ENCODE assay signal across 8 mouse cellular contexts in genomic region chrX:82814618-82815017, GRCm38 (mm10).
DNase-seq lines count a peak whose midpoint lies in the region; ATAC-seq and TF ChIP-seq lines count a peak whose summit lies in the region.

No protein-coding gene starts in this region.

- WGBS in heart, embryonic 16.5 days = 23% methylated on average over 11 of the region's 11 CpGs
- WGBS in olfactory bulb, adult 2 months = 18% methylated on average over 11 of the region's 11 CpGs

- no peaks in the 10 kb centered on the region for H3K4me1 ChIP-seq in heart, embryonic 16.5 days (ENCODE audit: control insufficient read depth, insufficient read depth, low read length)
- no peaks in the 10 kb centered on the region for H3K4me1 ChIP-seq in embryonic fibroblast, embryonic 13.5 days (ENCODE audit: control insufficient read depth, insufficient read depth, low read length)
- H3K4me1 ChIP-seq in olfactory bulb, adult 2 months (ENCODE audit: control insufficient read depth, insufficient read depth, low read length) = no peaks in the 10 kb centered on the region

- no peak for TF ChIP-seq CTCF in embryonic fibroblast, embryonic 13.5 days (IDR thresholded peaks at IDR 0.05; ENCODE audit: borderline replicate concordance, insufficient read depth, low read length)
- no peak for TF ChIP-seq CTCF in olfactory bulb, adult 2 months (IDR thresholded peaks at IDR 0.05; ENCODE audit: insufficient read depth, low read depth, low read length)

- H3K9ac ChIP-seq in heart, embryonic 16.5 days (ENCODE audit: low read length) = no peak overlapping the region

- H3K9me3 ChIP-seq in heart, embryonic 16.5 days (replicated peaks; ENCODE audit: control insufficient read depth, low read length) = no peaks in the 10 kb centered on the region

- ATAC-seq in heart, embryonic 16.5 days (replicated peaks; ENCODE audit: extremely low read depth, insufficient read depth, low FRiP score) = no peak

- no peaks in the 10 kb centered on the region for H3K36me3 ChIP-seq in heart, embryonic 16.5 days (ENCODE audit: control insufficient read depth, insufficient read depth)

- no peaks in the 10 kb centered on the region for H3K27me3 ChIP-seq in heart, embryonic 16.5 days (ENCODE audit: control insufficient read depth, insufficient read depth, low read length)

- peak overlapping the region; percentile 44 for H3K4me3 ChIP-seq in heart, embryonic 16.5 days (ENCODE audit: low read length)
- H3K4me3 ChIP-seq in embryonic fibroblast, embryonic 13.5 days (ENCODE audit: insufficient read depth, low read length) = peak overlapping the region; percentile 13; the same call in 1 of the 2 replicates
- peak overlapping the region; percentile 32 for H3K4me3 ChIP-seq in olfactory bulb, adult 2 months (ENCODE audit: insufficient read depth, low read depth, low read length)

- H3K4me2 ChIP-seq in heart, embryonic 16.5 days (ENCODE audit: low read depth, low read length) = peak overlapping the region; percentile 56

- no peak for TF ChIP-seq POLR2A in embryonic fibroblast, embryonic 13.5 days (IDR thresholded peaks at IDR 0.05; ENCODE audit: low read depth, low read length)
- no peak for TF ChIP-seq POLR2A in olfactory bulb, adult 2 months (IDR thresholded peaks at IDR 0.05; ENCODE audit: insufficient read depth, low read depth, low read length)

- no peak overlapping the region for H3K27ac ChIP-seq in heart, embryonic 16.5 days (ENCODE audit: low read length)
- no peak overlapping the region for H3K27ac ChIP-seq in embryonic fibroblast, embryonic 13.5 days (ENCODE audit: insufficient read depth, low read length)
- no peak overlapping the region for H3K27ac ChIP-seq in olfactory bulb, adult 2 months (ENCODE audit: insufficient read depth, low read depth, low read length)

- intact Hi-C loops in heart, postnatal 10 days (cut with DNase I) = no loop called here

- DNase-seq in heart, postnatal 10 days = no peak
- DNase-seq in layer of hippocampus, postnatal 25 days (ENCODE audit: extremely low spot score in 1 of 2, low spot score in 1 of 2) = peak; percentile 4 to 8
- no peak for DNase-seq in thymus, adult 18-20 months
- DNase-seq in spleen, adult 18-20 months = no peak
- no peak for DNase-seq in cerebellum, adult 18-20 months

Comparison
In these comparisons a context has a peak if more than half of its experiments do, and no peak if none do; other contexts are left out.
1. DNase-seq: peak in layer of hippocampus, postnatal 25 days (2 of 2); none in heart, postnatal 10 days (0 of 2), thymus, adult 18-20 months (0 of 2), spleen, adult 18-20 months (0 of 2) and cerebellum, adult 18-20 months (0 of 2).
2. Peak in every context shown above with its lines, with median percentiles within 50 percentile points of each other: H3K4me3 ChIP-seq.